Mouse (Mus musculus): Measurements from ENCODE around the gene Avil.

GRCm38 (mm10) chr10:127056490-127056889, 56.0 kb downstream of the Avil start:
- no peak for TF ChIP-seq POLR2A (IDR thresholded peaks at IDR 0.05; ENCODE audit: low read depth, low read length)
- TF ChIP-seq PAX5 (IDR thresholded peaks at IDR 0.05; ENCODE audit: low read length): no peak
- TF ChIP-seq NRF1 (IDR thresholded peaks at IDR 0.05; ENCODE audit: low read depth, low read length): no peak
- TF ChIP-seq JUND (conservative IDR thresholded peaks at IDR 0.05; ENCODE audit: low read depth, low read length): no peak
- no peak for TF ChIP-seq CHD1 (IDR thresholded peaks at IDR 0.05; ENCODE audit: low read depth, low read length)
- TF ChIP-seq SMC3 (IDR thresholded peaks at IDR 0.05; ENCODE audit: low read depth, low read length): no peak
- no peak for TF ChIP-seq CTCF (conservative IDR thresholded peaks at IDR 0.05 in 1 of 2, IDR thresholded peaks at IDR 0.05 in 1 of 2; ENCODE audit: low read depth in 2 of 2, low read length in 2 of 2)
- no peak for TF ChIP-seq USF2 (conservative IDR thresholded peaks at IDR 0.05; ENCODE audit: low read depth, low read length)
- TF ChIP-seq USF1 (IDR thresholded peaks at IDR 0.05; ENCODE audit: low read depth, low read length): no peak
- no peak for TF ChIP-seq MAFK (IDR thresholded peaks at IDR 0.05; ENCODE audit: insufficient replicate concordance, low read length)
- TF ChIP-seq CHD2 (IDR thresholded peaks at IDR 0.05; ENCODE audit: low read length): no peak
- no peak for TF ChIP-seq ZC3H11A (IDR thresholded peaks at IDR 0.05; ENCODE audit: low read depth, low read length)
- TF ChIP-seq EP300 (IDR thresholded peaks at IDR 0.05; ENCODE audit: low read length): no peak
